Mouse (Mus musculus) regulatory T cell (primary cell): ENCODE measurements around the gene Catsper3.

Source experiments
- in situ Hi-C: fragments of 300-600 bp; cut with MboI, MseI; formaldehyde crosslinking; loops from one replicate; pipeline ENCODE4 v1.15.1; 2025; ENCODE audit warnings: high pct_unique_total_duplicates

The Catsper3 gene

DNA sequence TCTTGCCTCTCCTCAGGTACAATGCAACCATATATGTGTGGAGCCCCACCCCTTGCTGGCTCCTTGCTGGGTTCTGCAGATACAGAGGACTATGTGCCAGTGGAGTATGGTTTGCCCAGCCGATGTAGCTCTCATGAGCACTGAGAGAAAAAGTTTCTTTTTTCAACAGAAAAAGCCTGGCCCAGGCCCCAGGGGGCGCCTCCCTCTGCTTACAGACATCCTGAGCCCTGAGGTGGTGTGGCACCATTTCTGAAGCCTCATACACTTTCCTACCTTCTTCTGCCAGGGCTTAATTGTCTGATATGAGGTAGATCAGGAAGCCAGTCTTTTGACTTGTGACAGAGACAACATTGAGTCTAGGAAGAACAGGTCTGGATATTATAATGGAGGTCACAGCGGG is 67.8 kb downstream of the Catsper3 start:
- in situ Hi-C loops, result no loop called here

DNA sequence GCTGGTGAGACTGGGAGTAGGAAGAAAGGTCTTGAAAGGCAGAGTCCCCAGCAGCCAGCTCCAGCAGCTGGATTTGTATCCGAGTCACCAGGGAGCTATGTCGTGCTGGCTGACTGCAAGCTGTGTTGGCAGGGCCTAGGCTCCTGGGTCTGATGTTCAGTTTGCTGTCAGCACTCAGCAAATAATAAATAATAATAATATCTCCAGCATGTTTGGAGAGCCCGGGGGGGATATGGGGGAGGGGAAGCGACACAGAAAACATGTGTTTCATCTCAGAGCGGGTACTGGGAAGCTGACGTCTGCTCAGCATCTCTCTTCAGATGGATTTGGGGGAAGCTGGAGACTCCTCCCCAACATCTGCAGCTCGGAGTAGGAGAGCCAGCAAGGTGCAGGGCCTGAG is 71.4 kb downstream of the Catsper3 start:
- in situ Hi-C loops, result no loop called here

DNA sequence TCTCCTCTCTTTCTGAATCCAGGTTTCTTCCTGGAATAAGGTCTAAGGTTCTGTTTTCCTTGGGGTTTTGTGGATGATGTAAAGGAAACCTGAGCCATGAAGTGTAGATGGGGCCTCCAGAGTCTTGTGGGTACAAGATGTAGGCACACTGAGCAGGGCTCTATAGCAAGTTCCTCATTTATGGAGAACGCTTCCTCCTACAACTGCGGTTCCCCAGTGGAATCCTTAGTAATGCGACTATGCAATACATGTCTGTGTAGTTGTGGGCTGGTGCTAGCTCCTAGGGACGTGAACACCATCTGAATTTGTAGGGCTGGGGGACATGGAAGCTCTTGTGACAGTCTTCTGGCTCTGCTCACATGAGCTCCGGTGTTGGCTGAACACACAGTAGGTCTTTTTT is 74.1 kb downstream of the Catsper3 start:
- in situ Hi-C loops, result no loop called here
